Mouse (Mus musculus) CH12.LX (cell line): ENCODE results near the gene Fam234b. TPM values are rescaled to one million over a fixed set of nuclear protein-coding genes. Genes with fewer than 3 reads are reported as not detected.

ENCODE experiments used
- DNase-seq: peaks from one replicate; pipeline ENCODE4 v3.0.0-alpha.2; 2013; ENCODE audit errors: extremely low read depth
- H3K27ac ChIP-seq: 2 replicates; pipeline ENCODE4 v1.5.1; 2012; ENCODE audit warnings: low read depth, mild to moderate bottlenecking, control low read depth, moderate library complexity; ENCODE audit not compliant: insufficient read depth
- H3K27me3 ChIP-seq: replicated peaks from 2 replicates; pipeline ENCODE3; 2012; ENCODE audit warnings: inconsistent platforms
- H3K36me3 ChIP-seq, 2 experiments: replicated peaks in 1 of 2; 2 replicates each; pipeline versions ENCODE3 to v1.6.1; 2012; ENCODE audit warnings: inconsistent platforms in 1 of 2, low read length in 1 of 2, mild to moderate bottlenecking in 1 of 2, mixed read lengths in 1 of 2, moderate library complexity in 1 of 2; ENCODE audit not compliant: control insufficient read depth in 1 of 2, insufficient read depth in 1 of 2
- H3K4me1 ChIP-seq, 2 experiments: 2 replicates each; pipeline ENCODE4 v1.6.1; 2012; ENCODE audit warnings: inconsistent platforms in 1 of 2, moderate library complexity in 1 of 2; ENCODE audit not compliant: insufficient read depth in 2 of 2, control insufficient read depth in 1 of 2
- H3K4me2 ChIP-seq: 2 replicates; pipeline ENCODE4 v1.6.1; 2012; ENCODE audit warnings: low read depth, mild to moderate bottlenecking, control low read depth; ENCODE audit not compliant: poor library complexity, insufficient read depth, severe bottlenecking
- H3K4me3 ChIP-seq, 3 experiments: fragments of 150-350 bp in 1 of 3; sonication (generic) in 1 of 3; replicated peaks in 1 of 3; 2 replicates each; pipeline versions ENCODE3 to v1.5.1; 2011 to 2012; ENCODE audit warnings: low read depth in 2 of 3, low read length in 2 of 3, mild to moderate bottlenecking in 2 of 3, moderate library complexity in 2 of 3, control low read depth in 1 of 3, improper control_type of control experiment in 1 of 3, inconsistent platforms in 1 of 3, mixed read lengths in 1 of 3; ENCODE audit not compliant: poor library complexity in 1 of 3
- H3K79me2 ChIP-seq: replicated peaks from 2 replicates; pipeline ENCODE4 v1.6.1; 2012; ENCODE audit warnings: mild to moderate bottlenecking, moderate library complexity; ENCODE audit not compliant: control insufficient read depth, poor library complexity, insufficient read depth, severe bottlenecking; ENCODE audit errors: extremely low read depth
- H3K9ac ChIP-seq: 2 replicates; pipeline ENCODE4 v1.6.1; 2012; ENCODE audit warnings: low read depth, mild to moderate bottlenecking, control low read depth, moderate library complexity; ENCODE audit not compliant: insufficient read depth
- H3K9me3 ChIP-seq: replicated peaks from 2 replicates; pipeline ENCODE3; 2012; ENCODE audit warnings: low read length, inconsistent platforms, mixed read lengths
- BHLHE40 ChIP-seq: IDR thresholded peaks from 2 replicates; pipeline ENCODE4 v1.6.1; 2011; ENCODE audit warnings: mild to moderate bottlenecking, low read depth, low read length, improper control_type of control experiment
- CHD1 ChIP-seq: IDR thresholded peaks from 2 replicates; pipeline ENCODE4 v1.6.1; 2012; ENCODE audit warnings: low read depth, low read length, improper control_type of control experiment, inconsistent platforms
- EP300 ChIP-seq: IDR thresholded peaks from 2 replicates; pipeline ENCODE4 v1.6.1; 2011; ENCODE audit warnings: low read length, improper control_type of control experiment
- HCFC1 ChIP-seq: IDR thresholded peaks from 2 replicates; pipeline ENCODE4 v1.6.1; 2012; ENCODE audit warnings: low read depth, mild to moderate bottlenecking, inconsistent platforms, low read length, improper control_type of control experiment
- JUND ChIP-seq: conservative IDR thresholded peaks from 2 replicates; pipeline ENCODE4 v1.6.1; 2011; ENCODE audit warnings: low read depth, low read length, improper control_type of control experiment
- MAFK ChIP-seq: IDR thresholded peaks from 2 replicates; pipeline ENCODE4 v1.6.1; 2011; ENCODE audit warnings: low read length, improper control_type of control experiment; ENCODE audit not compliant: insufficient replicate concordance
- MAX ChIP-seq: IDR thresholded peaks from 2 replicates; pipeline ENCODE4 v1.6.1; 2011; ENCODE audit warnings: low read length, improper control_type of control experiment
- MAZ ChIP-seq: IDR thresholded peaks from 2 replicates; pipeline ENCODE4 v1.6.1; 2012; ENCODE audit warnings: low read depth, mild to moderate bottlenecking, inconsistent platforms, low read length, improper control_type of control experiment, moderate library complexity
- MEF2A ChIP-seq: IDR thresholded peaks from 2 replicates; pipeline ENCODE4 v1.6.1; 2014; ENCODE audit warnings: low read depth, mild to moderate bottlenecking, inconsistent platforms, low read length, improper control_type of control experiment, borderline replicate concordance
- MXI1 ChIP-seq: IDR thresholded peaks from 2 replicates; pipeline ENCODE4 v1.6.1; 2011; ENCODE audit warnings: mild to moderate bottlenecking, low read depth, low read length, improper control_type of control experiment
- MYC ChIP-seq: IDR thresholded peaks from 2 replicates; pipeline ENCODE4 v1.6.1; 2011; ENCODE audit warnings: low read depth, mild to moderate bottlenecking, improper control_type of control experiment, low read length
- NRF1 ChIP-seq: IDR thresholded peaks from 2 replicates; pipeline ENCODE4 v1.6.1; 2014; ENCODE audit warnings: low read depth, mild to moderate bottlenecking, inconsistent platforms, low read length, improper control_type of control experiment, moderate library complexity
- PAX5 ChIP-seq: IDR thresholded peaks from 2 replicates; pipeline ENCODE4 v1.6.1; 2012; ENCODE audit warnings: low read length, inconsistent platforms, mixed read lengths
- POLR2AphosphoS2 ChIP-seq: IDR thresholded peaks from 2 replicates; pipeline ENCODE4 v1.6.1; 2011; ENCODE audit warnings: low read depth, low read length, improper control_type of control experiment
- RAD21 ChIP-seq: IDR thresholded peaks from 2 replicates; pipeline ENCODE4 v1.6.1; 2011; ENCODE audit warnings: low read depth, mild to moderate bottlenecking, low read length, improper control_type of control experiment, moderate library complexity
- RCOR1 ChIP-seq: conservative IDR thresholded peaks from 2 replicates; pipeline ENCODE4 v1.6.1; 2012; ENCODE audit warnings: low read depth, mild to moderate bottlenecking, inconsistent platforms, low read length, improper control_type of control experiment
- SMC3 ChIP-seq: IDR thresholded peaks from 2 replicates; pipeline ENCODE4 v1.6.1; 2011; ENCODE audit warnings: low read depth, low read length, improper control_type of control experiment
- TCF12 ChIP-seq: IDR thresholded peaks from 2 replicates; pipeline ENCODE4 v1.6.1; 2014; ENCODE audit warnings: low read depth, mild to moderate bottlenecking, inconsistent platforms, low read length, improper control_type of control experiment
- USF1 ChIP-seq: IDR thresholded peaks from 2 replicates; pipeline ENCODE4 v1.6.1; 2014; ENCODE audit warnings: low read depth, mild to moderate bottlenecking, inconsistent platforms, low read length, improper control_type of control experiment
- ZKSCAN1 ChIP-seq: IDR thresholded peaks from 2 replicates; pipeline ENCODE4 v1.6.1; 2012; ENCODE audit warnings: low read depth, inconsistent platforms, low read length, improper control_type of control experiment, borderline replicate concordance
- ZMIZ1 ChIP-seq: IDR thresholded peaks from 2 replicates; pipeline ENCODE4 v1.6.1; 2012; ENCODE audit warnings: low read depth, mild to moderate bottlenecking, inconsistent platforms, low read length, improper control_type of control experiment
- ZNF384 ChIP-seq: IDR thresholded peaks from 2 replicates; pipeline ENCODE4 v1.6.1; 2012; ENCODE audit warnings: low read depth, low read length, improper control_type of control experiment, inconsistent platforms
- dilution Hi-C: fragments of 300-500 bp; cut with MboI; formaldehyde crosslinking; loops from 2 replicates; pipeline ENCODE4 v1.14.3; 2020; ENCODE audit warnings: low sequenced_read_pairs; ENCODE audit not compliant: extremely low pct_unique_long_range_greater_than_20kb, extremely low pct_ligation_motif_present
- in situ Hi-C: fragments of 300-500 bp; cut with MboI; formaldehyde crosslinking; loops from 3 replicates; pipeline ENCODE4 v1.14.3; 2019; ENCODE audit warnings: low sequenced_read_pairs, low pct_ligation_motif_present, low pct_unique_long_range_greater_than_20kb, mixed read lengths
- polyA plus RNA-seq: library from polyadenylated mRNA; unstranded; fragments of >175 nt; gene quantifications from 2 replicates; pipeline ENCODE4 v1.2.1, GENCODE M21; 2012; ENCODE audit warnings: low read depth; ENCODE audit not compliant: insufficient read length
- total RNA-seq, 2 experiments: library from RNA; depleted of rRNA; stranded (reverse); fragments of 300-350 nt in 1 of 2; fragments of >200 nt in 1 of 2; gene quantifications; 2 replicates each; pipeline ENCODE4 v1.2.3; 2012 to 2014

Fam234b gene
- total and polyA plus RNA-seq, 3 experiments: 0.04 to 0.76 (median 0.20) TPM

DNA sequence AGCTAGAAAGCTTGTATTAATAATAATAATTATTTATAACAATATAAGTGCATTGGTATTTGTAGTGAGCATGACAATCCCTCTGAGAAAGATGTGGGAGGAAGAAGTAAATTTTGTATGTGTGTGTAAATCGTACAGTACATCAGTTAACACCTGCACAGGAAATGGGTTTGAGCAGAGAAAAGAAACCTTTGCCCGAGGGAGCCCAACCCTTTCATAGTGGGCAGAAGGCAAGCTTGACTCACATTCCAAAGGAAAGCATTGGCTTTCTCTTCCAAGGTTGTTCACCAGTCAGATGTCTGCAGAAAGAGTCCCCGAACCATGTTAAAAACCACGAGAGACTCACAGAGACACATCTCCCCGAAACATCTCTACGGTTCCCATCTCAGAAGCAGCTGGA, 75.3 kb downstream of the Fam234b start:
- Histone ChIP-seq H3K9ac (no peak overlapping the region), H3K79me2 (no peaks in the 10 kb centered on the region), H3K4me3 (no peak overlapping the region), H3K27me3 (no peaks in the 10 kb centered on the region), H3K9me3 (no peaks in the 10 kb centered on the region), H3K36me3 (no peaks in the 10 kb centered on the region), H3K27ac (no peak overlapping the region), H3K4me1 (peaks cover 0 to 13% of the 10 kb centered on the region in 2 experiments; a peak in 3 of 4 replicates), H3K4me2 (no peak overlapping the region)
- no peak for TF ChIP-seq CHD1
- no peak for TF ChIP-seq HCFC1
- no peak for TF ChIP-seq MAX
- TF ChIP-seq USF1: no peak
- no peak for TF ChIP-seq BHLHE40
- TF ChIP-seq MAZ: no peak
- TF ChIP-seq MYC: no peak
- no peak for TF ChIP-seq JUND
- TF ChIP-seq ZKSCAN1: no peak
- TF ChIP-seq NRF1: no peak
- TF ChIP-seq RCOR1: no peak
- no peak for TF ChIP-seq ZMIZ1
- TF ChIP-seq EP300: no peak
- dilution Hi-C loops (no loop called here), in situ Hi-C loops (no loop called here)
- no peak for DNase-seq

DNA sequence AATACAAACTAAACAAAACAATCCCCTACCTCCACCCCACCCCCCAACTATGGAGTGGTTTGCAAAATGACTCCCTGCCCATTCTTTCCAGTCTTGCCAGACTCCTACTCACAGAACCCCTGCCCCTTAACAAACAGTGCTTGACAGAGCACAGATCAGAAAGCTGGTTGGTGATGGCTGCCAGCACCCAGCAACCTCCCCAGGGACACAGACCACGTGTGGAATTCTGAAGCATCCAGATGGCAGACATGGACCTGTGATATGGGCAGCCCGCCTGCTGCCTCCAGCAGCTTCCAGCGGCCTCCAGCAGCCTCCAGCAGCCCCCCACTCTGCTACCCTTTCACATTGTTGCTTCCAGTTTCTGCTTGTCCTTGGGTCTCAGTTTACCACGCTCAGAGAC, 77.5 kb downstream of the Fam234b start:
- Histone ChIP-seq H3K4me1 (peaks cover 0 to 13% of the 10 kb centered on the region in 2 experiments; a peak in 3 of 4 replicates), H3K27ac (no peak overlapping the region), H3K9ac (no peak overlapping the region), H3K9me3 (no peaks in the 10 kb centered on the region), H3K4me2 (no peak overlapping the region), H3K79me2 (no peaks in the 10 kb centered on the region), H3K36me3 (no peaks in the 10 kb centered on the region), H3K4me3 (no peak overlapping the region), H3K27me3 (no peaks in the 10 kb centered on the region)
- TF ChIP-seq SMC3: no peak
- TF ChIP-seq MEF2A: no peak
- TF ChIP-seq MXI1: no peak
- no peak for TF ChIP-seq ZNF384
- no peak for TF ChIP-seq MAZ
- no peak for TF ChIP-seq HCFC1
- TF ChIP-seq POLR2AphosphoS2: no peak
- no peak for TF ChIP-seq PAX5
- no peak for TF ChIP-seq RAD21
- no peak for TF ChIP-seq MAFK
- TF ChIP-seq TCF12: no peak
- no peak for TF ChIP-seq ZMIZ1
- DNase-seq: no peak
- dilution Hi-C loops (no loop called here), in situ Hi-C loops (no loop called here)
